Mouse (Mus musculus) lung, postnatal 0 days (tissue): ENCODE measurements at regions not wholly inside any gene's neighbourhood (a gene's known extent, or its start where the extent isn't known, plus 50 kb on each side); places are given as distances from the start of the nearest gene placed in this dataset.

ENCODE experiments used
- CTCF ChIP-seq: IDR thresholded peaks from 2 replicates; pipeline ENCODE4 v1.5.1; 2016; ENCODE audit warnings: antibody characterized with exemption, mild to moderate bottlenecking
- EP300 ChIP-seq: IDR thresholded peaks from 2 replicates; pipeline ENCODE4 v1.6.1; 2016; ENCODE audit warnings: antibody characterized with exemption, mild to moderate bottlenecking, control low read depth

DNA sequence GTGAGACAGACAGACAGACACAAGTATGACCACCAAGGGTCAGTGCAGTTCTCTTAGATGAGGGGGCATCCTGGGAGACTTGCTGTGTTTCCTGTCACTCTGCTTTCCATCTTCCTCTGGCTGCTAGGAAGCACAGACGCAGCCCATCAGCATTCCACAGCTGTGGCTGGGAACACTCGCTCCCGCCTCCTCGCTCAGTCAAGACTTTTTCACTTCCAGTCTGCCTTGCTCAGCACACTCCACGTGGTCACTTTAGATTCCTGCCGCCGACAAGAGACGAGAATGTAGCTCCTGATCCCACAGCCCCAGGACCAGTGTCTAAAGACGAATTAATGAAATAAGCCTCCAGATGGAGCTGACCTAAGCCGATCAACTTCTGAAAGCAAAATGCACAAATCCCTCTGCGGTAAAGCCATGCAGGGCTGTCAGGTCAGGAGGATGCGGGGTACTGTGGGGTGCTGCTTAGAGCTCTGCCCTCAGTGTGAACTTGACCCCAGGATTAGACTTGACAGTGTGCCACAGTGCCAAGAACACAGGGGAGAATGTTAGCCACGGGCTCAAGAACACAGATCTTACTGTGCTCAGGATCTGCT is 348.6 kb downstream of the Rps6kc1 start:
- no peak for TF ChIP-seq CTCF
- TF ChIP-seq EP300 = no peak
